Mouse (Mus musculus) CD4-positive helper T cell, adult 2 months (primary cell): ENCODE data around the gene Tex45.
A peak's percentile ranks its signal among the peaks of the same experiment; 100 is the strongest.

Experiments used
- DNase-seq: peaks from one replicate; pipeline ENCODE4 v3.0.0-alpha.2; 2012; ENCODE audit warnings: low read depth, missing footprints, low spot score

The Tex45 gene

DNA sequence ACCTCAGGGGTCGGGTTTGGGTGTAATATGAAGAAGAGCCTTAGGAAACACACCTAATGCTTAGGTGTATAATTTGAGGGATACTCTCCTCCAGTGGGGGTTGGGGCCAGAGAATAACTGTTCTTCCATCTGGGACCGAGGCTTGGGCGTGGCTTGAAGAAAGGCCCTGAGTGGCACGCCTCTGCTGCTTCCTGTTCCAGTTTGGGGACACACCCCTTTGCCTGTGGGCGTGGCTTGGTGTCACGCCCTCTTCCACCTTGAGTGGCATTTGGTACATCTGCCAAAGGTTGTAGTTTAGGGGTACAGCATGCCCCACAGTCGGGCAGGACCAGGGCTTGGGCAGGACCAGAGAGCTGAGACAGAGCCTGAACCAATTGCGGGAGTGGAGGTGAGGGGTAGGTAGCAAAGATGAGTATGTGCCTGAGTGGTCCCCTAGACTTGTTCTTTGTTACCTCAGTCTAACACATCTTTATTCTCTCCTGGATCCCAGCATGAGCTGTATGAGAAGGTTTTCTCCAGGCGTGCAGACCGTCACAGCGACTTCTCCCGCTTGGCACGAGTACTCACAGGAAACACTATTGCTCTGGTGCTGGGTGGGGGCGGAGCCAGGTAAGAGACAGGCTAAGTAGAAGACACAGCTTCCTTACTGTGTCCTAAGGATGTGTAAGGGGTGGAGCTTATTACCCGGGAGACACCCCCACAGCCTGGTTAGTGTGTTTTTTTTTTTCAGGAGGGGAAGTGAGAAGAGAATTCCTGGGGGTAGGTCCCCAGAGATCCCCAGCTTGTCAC is 65.6 kb downstream of the Tex45 start:
- peak; percentile 29 for DNase-seq
